Mouse (Mus musculus) left cerebral cortex, adult 9 months (tissue): ENCODE measurements around the gene St6galnac1.

ENCODE experiments used
- DNase-seq, 2 experiments: peaks; one replicate each; pipeline ENCODE4 v3.0.0; 2022; ENCODE audit warnings: low spot score in 2 of 2

St6galnac1 gene

GRCm38 (mm10) chr11:116726156-116726555 is 49.2 kb downstream of the St6galnac1 start:
- DNase-seq, result no peak

DNA sequence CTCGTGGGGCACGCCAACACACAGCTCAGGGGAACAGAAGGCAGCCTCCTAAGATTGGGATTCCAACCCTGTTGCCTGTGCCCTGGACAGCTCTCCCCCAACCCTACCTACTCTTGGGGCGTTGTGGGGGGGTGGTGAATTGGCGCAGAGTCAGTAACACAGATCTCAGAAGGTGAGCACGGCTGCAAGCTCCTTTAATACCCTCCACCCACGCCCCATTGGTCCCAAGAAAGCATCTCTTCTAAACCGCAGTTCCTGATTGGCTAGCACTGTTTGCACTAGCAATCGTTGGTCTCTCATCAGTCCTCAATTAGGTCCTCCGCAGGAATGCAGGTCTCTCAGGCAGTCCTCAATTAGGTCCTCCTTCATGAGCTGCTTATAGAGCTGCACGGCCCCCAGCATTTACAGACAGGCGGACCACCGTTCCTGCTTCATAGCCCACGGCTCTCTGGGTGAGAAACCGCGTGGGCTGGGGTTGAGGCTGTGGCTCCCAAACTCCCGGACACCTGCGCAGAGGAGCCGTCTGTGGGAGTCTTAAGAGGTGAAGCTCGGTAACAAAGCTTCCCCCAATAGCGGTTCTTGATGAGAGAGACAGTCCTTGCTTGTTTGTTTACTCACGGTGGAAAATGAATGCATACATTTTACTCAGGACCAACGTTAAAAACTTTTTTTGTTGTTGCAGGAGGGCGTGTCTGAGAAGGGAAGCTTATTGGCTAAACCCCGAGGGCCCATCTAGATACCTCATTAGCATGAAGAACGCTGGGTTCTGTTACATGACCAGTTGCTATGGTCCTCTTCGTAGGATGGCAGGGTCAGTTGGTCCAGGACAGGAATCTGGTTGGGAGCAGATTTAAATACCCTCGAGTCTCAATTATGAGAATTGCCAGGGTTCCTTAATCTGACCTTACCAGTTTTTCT is 50.0 kb downstream of the St6galnac1 start:
- DNase-seq, result no peak

- no peak for DNase-seq
Observed at GRCm38 (mm10) chr11:116723064-116723463, 52.2 kb downstream of the St6galnac1 start.

- DNase-seq, result no peak
Observed at GRCm38 (mm10) chr11:116721548-116722271, 53.6 kb downstream of the St6galnac1 start.

- DNase-seq, result no peak
Observed at GRCm38 (mm10) chr11:116720319-116720865, 54.9 kb downstream of the St6galnac1 start.
